Mouse (Mus musculus) Muller cell, postnatal 12 days (primary cell): ENCODE measurements around the gene Gm10310.
"Not testable (repeated sequence)": the region's sequence is repeated elsewhere in the genome, so short reads cannot be mapped to it uniquely, and the experiment has no call there.

ENCODE experiments used
- DNase-seq: peaks from one replicate; pipeline ENCODE4 v3.0.0-alpha.2; 2015; ENCODE audit errors: inconsistent ontology term

The Gm10310 gene

DNA sequence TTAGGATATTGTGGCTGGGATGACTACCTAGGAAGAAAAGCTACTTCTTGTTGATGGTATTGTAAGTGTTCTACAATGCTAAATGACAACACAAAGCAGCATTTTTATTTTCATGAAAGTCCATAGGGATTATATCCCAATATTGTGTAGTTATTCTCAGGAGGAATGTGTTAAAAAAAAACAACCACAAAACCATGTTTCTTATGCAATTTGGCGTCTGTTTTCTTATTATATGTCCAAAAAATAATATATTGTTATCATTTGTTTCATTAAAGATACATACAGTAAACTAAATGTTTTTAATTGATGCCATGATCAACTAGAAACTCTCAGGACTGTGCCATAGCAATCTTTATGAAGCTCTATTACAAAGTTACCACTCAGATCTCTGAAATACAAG lies at the start of gene Gm10310:
TSS of gene Gm10310 (minus strand) at position 101 of the 400 bp plus-strand sequence.
- DNase-seq = not testable (repeated sequence)

DNA sequence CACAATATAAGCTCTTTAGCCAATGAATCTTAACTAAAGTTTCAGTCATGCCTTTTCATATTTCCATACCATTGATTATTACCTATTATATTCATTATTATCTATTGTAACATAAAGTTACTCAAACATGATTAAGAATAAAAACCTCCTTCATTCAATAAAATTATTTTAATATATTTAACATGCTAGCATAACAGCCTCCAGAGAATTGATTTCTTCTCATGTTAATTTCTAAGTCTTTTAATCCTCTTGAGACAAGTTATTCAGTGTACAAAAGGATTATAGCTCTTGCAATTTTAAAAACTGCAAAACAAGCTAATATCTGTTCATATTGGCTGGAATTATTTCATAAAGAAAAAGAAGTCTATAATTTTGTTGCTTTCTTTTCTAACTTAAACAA lies 45.2 kb upstream of the Gm10310 start, which contains the start of gene Olfr821:
TSS of gene Olfr821 (plus strand) at position 301 of the 400 bp plus-strand sequence.
- no peak for DNase-seq

DNA sequence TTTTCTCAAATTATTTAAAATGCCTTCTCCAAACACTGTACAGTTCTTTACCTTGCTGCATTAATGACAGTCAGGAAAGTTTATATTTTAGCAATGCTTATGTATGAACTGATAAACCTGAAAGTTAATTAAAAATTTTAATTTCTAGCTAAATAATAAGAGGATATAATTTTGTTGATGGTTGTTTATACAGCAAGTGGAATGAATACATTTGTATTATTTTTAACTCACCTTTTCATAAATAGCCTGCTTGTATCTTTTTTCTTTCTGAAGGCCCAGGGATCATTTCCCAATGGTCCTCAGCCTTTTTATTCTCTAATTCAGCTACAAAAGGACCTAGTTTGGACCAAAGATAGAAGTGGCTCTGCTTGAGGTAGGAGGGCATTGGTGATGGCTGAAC lies 27.5 kb upstream of the Gm10310 start, which contains the start of gene Olfr820:
TSS of gene Olfr820 (plus strand) at position 301 of the 400 bp plus-strand sequence.
- DNase-seq = no peak

DNA sequence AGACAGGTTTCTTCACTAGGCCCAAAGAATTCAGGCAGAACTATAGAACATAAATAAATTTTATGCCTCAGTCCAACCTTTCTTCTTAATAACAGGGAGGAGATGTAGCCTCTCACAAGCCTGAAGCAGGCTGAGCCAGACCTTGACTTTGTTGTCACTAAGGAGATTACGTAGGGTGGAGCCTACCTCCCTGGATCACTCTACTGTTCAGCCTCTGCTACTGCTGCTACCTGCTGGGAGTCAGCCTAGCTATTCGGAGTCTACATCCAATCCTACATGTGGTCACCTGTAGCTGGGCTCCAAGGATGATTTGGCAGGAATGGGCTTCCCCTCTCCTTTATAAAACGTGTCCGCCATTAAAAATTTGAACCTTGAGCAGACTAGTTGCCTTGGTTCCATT lies 20.5 kb upstream of the Gm10310 start:
- not testable (repeated sequence) for DNase-seq

DNA sequence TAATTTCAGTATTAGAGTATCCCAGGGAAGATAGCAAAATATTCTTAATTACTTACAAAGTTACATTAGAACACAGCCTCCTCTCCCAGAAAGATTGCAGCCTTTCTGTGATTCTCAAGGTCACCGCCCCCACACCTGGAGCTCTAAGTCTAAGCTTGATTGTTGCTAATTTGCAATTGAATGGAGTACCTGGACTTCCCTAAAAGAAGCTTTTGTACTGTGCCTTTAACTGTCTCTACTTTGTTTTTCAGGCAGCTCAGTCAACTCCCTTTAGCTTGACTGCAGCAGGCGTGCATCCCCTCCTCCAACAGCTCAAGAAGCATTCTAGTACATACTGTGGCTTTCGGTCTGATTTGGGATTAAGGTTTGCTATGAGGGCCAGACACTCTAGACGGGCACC lies 19.2 kb upstream of the Gm10310 start:
- DNase-seq = not testable (repeated sequence)

DNA sequence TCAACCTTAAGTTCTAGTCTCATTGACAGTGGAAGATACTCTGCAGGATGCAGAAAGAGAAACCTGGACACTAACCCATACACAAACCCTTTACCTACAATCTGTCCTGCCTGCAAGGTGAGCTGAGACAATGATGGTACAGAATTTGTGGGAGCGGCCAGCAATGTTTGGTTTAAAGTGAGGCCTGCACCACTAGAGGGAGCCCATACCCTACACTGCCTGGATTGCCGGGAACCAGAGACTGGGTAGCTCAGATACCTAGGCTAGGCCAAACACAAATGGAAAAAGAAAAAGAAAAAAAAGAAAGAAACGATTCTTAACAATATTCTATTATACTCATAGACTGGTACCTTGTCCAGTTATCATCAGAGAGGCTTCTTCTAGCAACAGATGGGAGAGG lies 3.0 kb downstream of the Gm10310 start:
- DNase-seq = not testable (repeated sequence)

DNA sequence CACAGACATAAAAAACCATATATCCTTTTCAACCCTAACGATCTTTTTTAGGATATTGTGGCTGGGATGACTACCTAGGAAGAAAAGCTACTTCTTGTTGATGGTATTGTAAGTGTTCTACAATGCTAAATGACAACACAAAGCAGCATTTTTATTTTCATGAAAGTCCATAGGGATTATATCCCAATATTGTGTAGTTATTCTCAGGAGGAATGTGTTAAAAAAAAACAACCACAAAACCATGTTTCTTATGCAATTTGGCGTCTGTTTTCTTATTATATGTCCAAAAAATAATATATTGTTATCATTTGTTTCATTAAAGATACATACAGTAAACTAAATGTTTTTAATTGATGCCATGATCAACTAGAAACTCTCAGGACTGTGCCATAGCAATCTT lies 8.8 kb downstream of the Gm10310 start, which contains the start of gene Olfr247:
TSS of gene Olfr247 (minus strand) at position 101 of the 400 bp plus-strand sequence.
- DNase-seq = not testable (repeated sequence)

DNA sequence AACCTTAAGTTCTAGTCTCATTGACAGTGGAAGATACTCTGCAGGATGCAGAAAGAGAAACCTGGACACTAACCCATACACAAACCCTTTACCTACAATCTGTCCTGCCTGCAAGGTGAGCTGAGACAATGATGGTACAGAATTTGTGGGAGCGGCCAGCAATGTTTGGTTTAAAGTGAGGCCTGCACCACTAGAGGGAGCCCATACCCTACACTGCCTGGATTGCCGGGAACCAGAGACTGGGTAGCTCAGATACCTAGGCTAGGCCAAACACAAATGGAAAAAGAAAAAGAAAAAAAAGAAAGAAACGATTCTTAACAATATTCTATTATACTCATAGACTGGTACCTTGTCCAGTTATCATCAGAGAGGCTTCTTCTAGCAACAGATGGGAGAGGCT lies 11.9 kb downstream of the Gm10310 start:
- DNase-seq = not testable (repeated sequence)

DNA sequence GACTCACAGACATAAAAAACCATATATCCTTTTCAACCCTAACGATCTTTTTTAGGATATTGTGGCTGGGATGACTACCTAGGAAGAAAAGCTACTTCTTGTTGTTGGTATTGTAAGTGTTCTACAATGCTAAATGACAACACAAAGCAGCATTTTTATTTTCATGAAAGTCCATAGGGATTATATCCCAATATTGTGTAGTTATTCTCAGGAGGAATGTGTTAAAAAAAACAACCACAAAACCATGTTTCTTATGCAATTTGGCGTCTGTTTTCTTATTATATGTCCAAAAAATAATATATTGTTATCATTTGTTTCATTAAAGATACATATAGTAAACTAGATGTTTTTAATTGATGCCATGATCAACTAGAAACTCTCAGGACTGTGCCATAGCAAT lies 17.7 kb downstream of the Gm10310 start, which contains the start of gene Olfr819:
TSS of gene Olfr819 (minus strand) at position 101 of the 400 bp plus-strand sequence.
- DNase-seq = not testable (repeated sequence)

DNA sequence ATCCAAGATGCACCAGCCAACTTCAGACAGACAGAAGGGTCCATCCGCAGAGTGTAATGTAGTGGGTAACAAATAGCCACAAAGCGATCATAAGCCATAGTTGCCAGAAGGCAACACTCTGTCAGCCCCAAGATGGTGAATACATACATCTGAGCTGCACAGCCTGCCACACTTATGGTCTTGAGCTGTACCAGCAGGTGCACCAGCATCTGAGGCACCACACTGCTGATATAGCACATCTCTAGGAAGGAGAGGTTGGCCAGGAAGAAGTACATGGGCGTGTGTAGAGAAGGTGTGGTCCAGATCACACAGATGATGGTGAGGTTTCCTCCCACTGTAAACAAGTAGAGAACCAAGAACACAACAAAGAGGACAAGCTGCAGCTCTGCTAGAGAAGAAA lies 18.6 kb downstream of the Gm10310 start:
- not testable (repeated sequence) for DNase-seq

DNA sequence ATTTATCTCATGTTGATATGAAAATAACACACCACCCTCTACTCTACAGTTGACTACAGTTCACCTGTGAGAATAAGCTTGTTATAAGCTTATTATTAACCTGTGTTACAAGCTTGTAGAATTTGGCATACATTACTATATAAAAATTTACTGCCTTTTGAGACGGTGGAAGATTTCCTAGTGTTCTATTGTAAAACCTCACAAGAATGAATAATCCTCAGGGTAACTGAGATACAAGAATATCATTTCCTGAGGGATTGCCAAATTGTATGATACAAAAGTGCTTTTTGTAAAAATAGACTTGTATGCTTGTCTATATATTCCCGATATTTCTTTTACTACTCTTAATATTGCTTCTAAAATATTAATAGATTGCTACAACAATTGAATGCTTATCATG lies 35.9 kb downstream of the Gm10310 start, which contains the start of gene Olfr818:
TSS of gene Olfr818 (minus strand) at position 101 of the 400 bp plus-strand sequence.
- DNase-seq = no peak
